Mouse (Mus musculus): ENCODE measurements around the gene Actr5.

Actr5 gene

GRCm38 (mm10) chr2:158614418-158614955 lies 10.2 kb upstream of the Actr5 start:
- no peak for DNase-seq

GRCm38 (mm10) chr2:158615161-158615680 lies 9.5 kb upstream of the Actr5 start:
- DNase-seq: no peak

GRCm38 (mm10) chr2:158615702-158616101 lies 9.0 kb upstream of the Actr5 start:
- DNase-seq: no peak

GRCm38 (mm10) chr2:158616296-158616695 lies 8.4 kb upstream of the Actr5 start:
- DNase-seq: no peak

- DNase-seq: no peak
Observed at GRCm38 (mm10) chr2:158616790-158617189, 7.9 kb upstream of the Actr5 start.

- no peak for DNase-seq
Observed at GRCm38 (mm10) chr2:158625231-158625630, 543 bp downstream of the Actr5 start.

- DNase-seq: no peak
Observed at GRCm38 (mm10) chr2:158625697-158626096, 1.0 kb downstream of the Actr5 start.

- no peak for DNase-seq
Observed at GRCm38 (mm10) chr2:158628858-158629257, 4.2 kb downstream of the Actr5 start.

GRCm38 (mm10) chr2:158629414-158629813 lies 4.7 kb downstream of the Actr5 start:
- no peak for DNase-seq

- no peak for DNase-seq
Observed at GRCm38 (mm10) chr2:158631873-158632272, 7.2 kb downstream of the Actr5 start.

- peak; percentile 64 to 69 for DNase-seq
Observed at GRCm38 (mm10) chr2:158641869-158642268, 17.2 kb downstream of the Actr5 start.

- no peak for DNase-seq
Observed at GRCm38 (mm10) chr2:158642587-158642986, 17.9 kb downstream of the Actr5 start.

GRCm38 (mm10) chr2:158643791-158644190 lies 19.1 kb downstream of the Actr5 start:
- DNase-seq: no peak

GRCm38 (mm10) chr2:158651159-158651908 lies 26.6 kb downstream of the Actr5 start:
- DNase-seq: no peak

GRCm38 (mm10) chr2:158652985-158653384 lies 28.3 kb downstream of the Actr5 start:
- peak; percentile 74 to 80 for DNase-seq

GRCm38 (mm10) chr2:158654717-158655116 lies 30.0 kb downstream of the Actr5 start:
- DNase-seq: no peak

GRCm38 (mm10) chr2:158655806-158656205 lies 31.1 kb downstream of the Actr5 start:
- no peak for DNase-seq

- no peak for DNase-seq
Observed at GRCm38 (mm10) chr2:158658822-158659221, 34.1 kb downstream of the Actr5 start.

- DNase-seq: no peak
Observed at GRCm38 (mm10) chr2:158659346-158659745, 34.7 kb downstream of the Actr5 start.

GRCm38 (mm10) chr2:158665098-158665497 lies 40.4 kb downstream of the Actr5 start, which contains the start of gene Ppp1r16b:
Gene Ppp1r16b, plus strand, starts transcription at chr2:158665398.
- DNase-seq: no peak

GRCm38 (mm10) chr2:158666071-158666800 lies 41.5 kb downstream of the Actr5 start:
- peak; percentile 59 to 76 for DNase-seq

GRCm38 (mm10) chr2:158667022-158667670 lies 42.5 kb downstream of the Actr5 start:
- DNase-seq: peak; percentile 86 to 91

Measured in thymus, postnatal 36 days (tissue).